Comparison of ENCODE assay signal across 10 mouse cellular contexts in the genomic region with DNA sequence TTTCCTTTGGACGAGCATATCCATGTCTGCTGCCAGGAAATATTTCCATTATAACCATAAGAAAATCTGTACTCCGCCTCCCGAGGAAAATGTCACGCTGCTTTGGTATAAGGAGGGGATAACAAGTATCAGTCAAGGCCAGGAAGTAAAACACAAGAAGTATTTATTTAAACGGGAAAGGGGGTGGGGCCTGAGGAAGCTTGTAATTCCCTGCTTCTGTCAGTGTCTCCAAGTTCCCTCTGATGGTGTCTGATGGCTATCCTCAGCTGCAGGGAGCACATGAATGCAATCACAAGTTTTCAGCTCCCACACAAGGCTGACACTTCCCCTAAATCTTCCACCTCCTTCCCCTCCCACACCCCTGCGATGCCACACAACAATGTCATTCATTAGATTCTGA.
DNase-seq lines count a peak whose midpoint lies in the region; ATAC-seq lines count a peak whose summit lies in the region.
"Had no signal": no experiment of that assay in that cellular context is flagged by ENCODE, and none has a peak within 500 bp of the region (broad histone marks: within the 10 kb centered on the region; RNA-seq: fewer than 3 reads in every experiment).

No protein-coding gene starts in this region.

- DNase-seq in forebrain, embryonic 10.5 days (ENCODE audit: extremely low spot score, low spot score): no peak
- DNase-seq in kidney, postnatal 4 days: peak; percentile 11 to 35
- DNase-seq in kidney, adult 18-20 months: no peak
- DNase-seq in left cerebral cortex, adult 11 months (ENCODE audit: low spot score): no peak
- DNase-seq: right cerebral cortex, postnatal 14 days; thymus, adult 2 months had no signal

- peaks cover 23% of the 10 kb centered on the region for H3K27me3 ChIP-seq in forebrain, embryonic 12.5 days
- no peaks in the 10 kb centered on the region for H3K27me3 ChIP-seq in forebrain, embryonic 10.5 days (ENCODE audit: poor library complexity, severe bottlenecking)
- H3K27me3 ChIP-seq in forebrain, embryonic 16.5 days (replicated peaks; ENCODE audit: control insufficient read depth, insufficient read depth, low read length): peaks cover 3% of the 10 kb centered on the region; the same call in 1 of the 2 replicates
- H3K27me3 ChIP-seq in midbrain, embryonic 12.5 days: no peaks in the 10 kb centered on the region

- no peaks in the 10 kb centered on the region for H3K9me3 ChIP-seq in forebrain, embryonic 12.5 days
- no peaks in the 10 kb centered on the region for H3K9me3 ChIP-seq in forebrain, embryonic 10.5 days
- H3K9me3 ChIP-seq in forebrain, embryonic 16.5 days (ENCODE audit: control insufficient read depth, low read length): no peaks in the 10 kb centered on the region
- H3K9me3 ChIP-seq in midbrain, embryonic 12.5 days: no peaks in the 10 kb centered on the region

- peaks cover 18% of the 10 kb centered on the region for H3K4me1 ChIP-seq in forebrain, embryonic 12.5 days
- peaks cover 19% of the 10 kb centered on the region for H3K4me1 ChIP-seq in forebrain, embryonic 10.5 days
- peaks cover 12% of the 10 kb centered on the region for H3K4me1 ChIP-seq in forebrain, embryonic 16.5 days (replicated peaks; ENCODE audit: control insufficient read depth, insufficient read depth, low read length)
- peaks cover 18% of the 10 kb centered on the region for H3K4me1 ChIP-seq in midbrain, embryonic 12.5 days

- H3K9ac ChIP-seq in forebrain, embryonic 12.5 days: no peak overlapping the region
- H3K9ac ChIP-seq in forebrain, embryonic 16.5 days (replicated peaks; ENCODE audit: low read depth, low read length): no peak overlapping the region
- no peak overlapping the region for H3K9ac ChIP-seq in midbrain, embryonic 12.5 days (replicated peaks)

- H3K27ac ChIP-seq in forebrain, embryonic 12.5 days: no peak overlapping the region
- no peak overlapping the region for H3K27ac ChIP-seq in forebrain, embryonic 10.5 days
- H3K27ac ChIP-seq in forebrain, embryonic 16.5 days (ENCODE audit: low read length): no peak overlapping the region
- 0 out of 2 replicates have a peak overlapping the region, but pooled peaks have one; percentile 10 for H3K27ac ChIP-seq in midbrain, embryonic 12.5 days (replicated peaks)

- H3K4me3 ChIP-seq in forebrain, embryonic 12.5 days (replicated peaks): no peak overlapping the region
- no peak overlapping the region for H3K4me3 ChIP-seq in forebrain, embryonic 10.5 days
- no peak overlapping the region for H3K4me3 ChIP-seq in forebrain, embryonic 16.5 days (replicated peaks; ENCODE audit: low read length)
- H3K4me3 ChIP-seq in midbrain, embryonic 12.5 days: no peak overlapping the region

- 30% methylated on average over 6 of the region's 6 CpGs for WGBS in forebrain, embryonic 12.5 days
- 59% methylated on average over 6 of the region's 6 CpGs for WGBS in forebrain, embryonic 10.5 days
- WGBS in forebrain, embryonic 16.5 days: 13% methylated on average over 6 of the region's 6 CpGs
- WGBS in midbrain, embryonic 12.5 days: 59% methylated on average over 6 of the region's 6 CpGs

- H3K4me2 ChIP-seq in forebrain, embryonic 12.5 days: no peak overlapping the region
- H3K4me2 ChIP-seq in forebrain, embryonic 16.5 days (ENCODE audit: low read length): peak overlapping the region; percentile 10; the same call in 1 of the 2 replicates
- no peak overlapping the region for H3K4me2 ChIP-seq in midbrain, embryonic 12.5 days (replicated peaks)

- no peaks in the 10 kb centered on the region for H3K36me3 ChIP-seq in forebrain, embryonic 12.5 days (replicated peaks)
- no peaks in the 10 kb centered on the region for H3K36me3 ChIP-seq in forebrain, embryonic 10.5 days (replicated peaks)
- no peaks in the 10 kb centered on the region for H3K36me3 ChIP-seq in forebrain, embryonic 16.5 days (ENCODE audit: control insufficient read depth, insufficient read depth)
- no peaks in the 10 kb centered on the region for H3K36me3 ChIP-seq in midbrain, embryonic 12.5 days

- peak; percentile 48; the same call in 1 of the 2 replicates for ATAC-seq in forebrain, embryonic 12.5 days (ENCODE audit: low FRiP score)
- ATAC-seq in forebrain, embryonic 16.5 days: peak; percentile 54
- ATAC-seq in midbrain, embryonic 12.5 days (ENCODE audit: low FRiP score, low read depth): no peak
- no peak for ATAC-seq in monocyte, adult 5-6 weeks (replicated peaks; ENCODE audit: insufficient number of reproducible peaks, low FRiP score, low TSS enrichment, poor library complexity, severe bottlenecking)

Comparison
In these comparisons a context has a peak if more than half of its experiments do, and no peak if none do; other contexts are left out.
1. DNase-seq: peak in kidney, postnatal 4 days (2 of 2); none in forebrain, embryonic 10.5 days (single experiment), kidney, adult 18-20 months (single experiment) and left cerebral cortex, adult 11 months (single experiment).
2. ATAC-seq: peak in forebrain, embryonic 12.5 days (single experiment) and forebrain, embryonic 16.5 days (single experiment); none in midbrain, embryonic 12.5 days (single experiment) and monocyte, adult 5-6 weeks (single experiment).